Mouse (Mus musculus) brown adipose tissue, adult 24 weeks (tissue): ENCODE measurements around the gene Limd2. TPM values are rescaled to one million over a fixed set of nuclear protein-coding genes. Genes with fewer than 3 reads are reported as not detected.

Experiments
- H3K27ac ChIP-seq: fragments of 200-500 bp; replicated peaks from 2 replicates; pipeline ENCODE4 v1.5.1; 2012; ENCODE audit warnings: low read depth, mild to moderate bottlenecking, low read length
- H3K4me1 ChIP-seq: fragments of 200-500 bp; 2 replicates; pipeline ENCODE4 v1.6.1; 2012; ENCODE audit warnings: low read length, mixed read lengths; ENCODE audit not compliant: control insufficient read depth, insufficient read depth, insufficient read length
- H3K4me3 ChIP-seq: fragments of 200-500 bp; 2 replicates; pipeline ENCODE4 v1.5.1; 2012; ENCODE audit warnings: low read depth, mild to moderate bottlenecking, low read length, moderate library complexity; ENCODE audit not compliant: insufficient read depth
- polyA plus RNA-seq: library from polyadenylated mRNA; stranded (reverse); fragments of >200 nt; gene quantifications from 2 replicates; pipeline ENCODE4 v1.2.4, GENCODE M21; 2012; ENCODE audit not compliant: missing spikeins, insufficient read depth, insufficient read length

The Limd2 gene
- polyA plus RNA-seq, 1 experiment, result 3.4 TPM

DNA sequence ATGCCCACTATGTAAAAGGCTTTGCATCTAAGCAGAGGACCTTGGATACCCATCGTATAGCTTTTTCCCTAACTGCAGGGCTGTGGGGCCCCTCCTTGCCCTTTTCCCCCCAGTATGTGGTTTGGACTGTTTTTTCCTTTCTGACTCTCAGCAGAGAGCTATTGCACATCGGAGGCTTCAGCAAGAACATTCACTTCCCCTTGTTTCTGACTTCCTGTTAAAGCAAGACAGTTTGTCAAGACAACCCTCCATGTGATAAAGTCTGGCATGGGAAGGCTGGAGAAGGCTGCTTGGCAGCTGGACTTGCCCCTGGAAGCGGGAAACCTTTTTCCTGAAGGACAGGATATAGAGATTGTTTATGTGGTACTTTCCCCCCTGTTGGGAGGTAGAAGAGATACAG, 37.9 kb downstream of the Limd2 start:
- no peak overlapping the region for H3K4me3 ChIP-seq
- peaks cover 3% of the 10 kb centered on the region for H3K4me1 ChIP-seq
- H3K27ac ChIP-seq, result peak overlapping the region; percentile 74

DNA sequence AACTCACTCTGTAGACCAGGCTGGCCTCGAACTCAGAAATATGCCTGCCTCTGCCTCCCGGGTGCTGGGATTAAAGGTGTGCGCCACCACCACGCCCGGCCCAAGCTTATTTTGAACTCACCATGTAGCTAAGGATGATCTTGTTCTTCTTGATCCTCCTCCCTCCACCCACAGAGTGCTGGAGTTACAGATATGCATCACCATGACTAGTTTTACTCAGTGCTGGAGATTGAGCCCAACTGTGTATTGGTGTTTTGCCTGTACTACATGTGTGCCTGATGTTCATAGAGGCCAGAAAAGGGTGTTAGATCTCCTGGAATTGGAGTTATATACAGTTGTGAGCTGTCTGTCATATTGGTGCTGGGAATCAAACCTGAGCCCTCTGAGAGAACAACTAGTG, 38.4 kb downstream of the Limd2 start:
- Histone ChIP-seq H3K4me1 (peaks cover 3% of the 10 kb centered on the region), H3K27ac (peak overlapping the region; percentile 74), H3K4me3 (no peak overlapping the region)

DNA sequence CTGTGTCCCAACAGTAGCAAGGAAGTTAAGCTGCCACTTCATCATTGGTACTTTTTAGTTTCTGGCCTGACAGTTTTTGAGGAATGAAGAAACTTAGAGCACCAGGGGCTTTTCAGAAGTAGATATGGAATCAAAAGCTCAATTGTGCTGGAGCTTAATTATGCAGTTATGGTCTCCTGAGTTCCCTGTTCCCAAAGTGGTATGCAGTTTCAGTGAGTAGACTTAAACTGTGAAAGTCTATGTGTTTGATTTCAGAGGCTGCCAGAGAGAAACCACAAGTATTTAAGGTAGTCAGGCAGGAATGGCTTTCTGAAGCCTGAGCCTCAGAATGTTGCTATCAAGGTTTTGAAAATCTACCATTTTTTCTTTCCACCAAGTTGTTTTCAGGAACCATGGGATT, 49.0 kb downstream of the Limd2 start:
- no peaks in the 10 kb centered on the region; the same call in 1 of the 2 replicates for H3K4me1 ChIP-seq
- no peak overlapping the region for H3K4me3 ChIP-seq
- H3K27ac ChIP-seq, result no peak overlapping the region

Other genes starting within 250 kb of the Limd2 start
- 1.1 and 2.3 TPM in 2 replicates for gene Cyb561, start 207.5 kb downstream of the Limd2 start, polyA plus RNA-seq
- 13.6 and 14.6 TPM in 2 replicates for gene Ace, start 192.9 kb downstream of the Limd2 start, polyA plus RNA-seq
- gene Ace3, start 166.2 kb downstream of the Limd2 start, polyA plus RNA-seq, result not detected in 2 replicates
- not detected in 2 replicates for gene Kcnh6, start 152.7 kb downstream of the Limd2 start, polyA plus RNA-seq
- gene Dcaf7, start 124.0 kb downstream of the Limd2 start, polyA plus RNA-seq, result 8.4 and 10.1 TPM in 2 replicates
- gene Taco1, start 94.8 kb downstream of the Limd2 start, polyA plus RNA-seq, result 48.4 and 53.8 TPM in 2 replicates
- 8.8 and 10.1 TPM in 2 replicates for gene Map3k3, start 76.2 kb downstream of the Limd2 start, polyA plus RNA-seq
- not detected in 2 replicates for gene Gm10840, start within 50 bp of the Limd2 start, polyA plus RNA-seq
- gene Strada, start 41.3 kb upstream of the Limd2 start, polyA plus RNA-seq, result 9.3 and 9.8 TPM in 2 replicates
- gene Ccdc47, start 55.5 kb upstream of the Limd2 start, polyA plus RNA-seq, result 80.1 and 94.1 TPM in 2 replicates
- 18.9 and 22.2 TPM in 2 replicates for gene Ddx42, start 56.1 kb upstream of the Limd2 start, polyA plus RNA-seq
- gene Ftsj3, start 95.2 kb upstream of the Limd2 start, polyA plus RNA-seq, result 14.1 and 15.6 TPM in 2 replicates
- 111 and 116 TPM in 2 replicates for gene Psmc5, start 95.3 kb upstream of the Limd2 start, polyA plus RNA-seq
- gene Smarcd2, start 112.1 kb upstream of the Limd2 start, polyA plus RNA-seq, result 18.7 and 22.3 TPM in 2 replicates
- gene Tcam1, start 115.8 kb upstream of the Limd2 start, polyA plus RNA-seq, result 0.44 TPM in 1 of 2 replicates, not detected in the other
- not detected in 2 replicates for gene Gh, start 141.0 kb upstream of the Limd2 start, polyA plus RNA-seq
- gene Cd79b, start 153.9 kb upstream of the Limd2 start, polyA plus RNA-seq, result 1.7 and 1.9 TPM in 2 replicates
- gene Scn4a, start 192.4 kb upstream of the Limd2 start, polyA plus RNA-seq, result 1.4 and 2.6 TPM in 2 replicates
- not detected in 2 replicates for gene Prr29, start 204.6 kb upstream of the Limd2 start, polyA plus RNA-seq
- gene Icam2, start 227.2 kb upstream of the Limd2 start, polyA plus RNA-seq, result 12.9 and 21.2 TPM in 2 replicates